Mouse (Mus musculus) megakaryocyte, embryonic 14.5 days (primary cell): ENCODE measurements around the gene Gatad2a. TPM values are rescaled to one million over a fixed set of nuclear protein-coding genes. Genes with fewer than 3 reads are reported as not detected.

Experiments used
- H3K27me3 ChIP-seq: replicated peaks from 2 replicates; pipeline ENCODE3; 2012; ENCODE audit warnings: inconsistent platforms
- H3K36me3 ChIP-seq: replicated peaks from 2 replicates; pipeline ENCODE3; 2012; ENCODE audit warnings: low read length, inconsistent platforms, mixed read lengths
- H3K4me1 ChIP-seq: 2 replicates; pipeline ENCODE4 v1.6.1; 2012; ENCODE audit warnings: inconsistent platforms
- H3K4me3 ChIP-seq: replicated peaks from 2 replicates; pipeline ENCODE3; 2012; ENCODE audit warnings: moderate library complexity, mild to moderate bottlenecking, inconsistent platforms
- H3K9me3 ChIP-seq: 2 replicates; pipeline ENCODE4 v1.6.1; 2012; ENCODE audit warnings: inconsistent platforms
- FLI1 ChIP-seq: IDR thresholded peaks from 2 replicates; pipeline ENCODE4 v1.6.1; 2012; ENCODE audit warnings: low read length, inconsistent platforms, mixed read lengths
- GATA1 ChIP-seq: IDR thresholded peaks from 3 replicates; pipeline ENCODE4 v1.6.1; 2012; ENCODE audit warnings: mixed read lengths, low read length, inconsistent platforms, borderline replicate concordance
- polyA plus RNA-seq: library from polyadenylated mRNA; stranded (reverse); fragments of >175 nt; gene quantifications from 2 replicates; pipeline ENCODE4 v1.2.3, GENCODE M21; 2012; ENCODE audit warnings: low replicate concordance; ENCODE audit not compliant: insufficient read depth

Gatad2a gene
- polyA plus RNA-seq, 1 experiment: 88.5 TPM

GRCm38 (mm10) chr8:69864180-69864579 is 132.0 kb downstream of the Gatad2a start:
- no peak for TF ChIP-seq FLI1
- Histone ChIP-seq H3K27me3 (peaks cover 36% of the 10 kb centered on the region), H3K9me3 (no peaks in the 10 kb centered on the region), H3K4me1 (peaks cover 9% of the 10 kb centered on the region; the same call in 1 of the 2 replicates), H3K36me3 (no peaks in the 10 kb centered on the region), H3K4me3 (no peak overlapping the region)

GRCm38 (mm10) chr8:69863387-69864020 is 132.7 kb downstream of the Gatad2a start:
- peaks cover 15% of the 10 kb centered on the region for H3K4me1 ChIP-seq
- H3K36me3 ChIP-seq: no peaks in the 10 kb centered on the region
- H3K27me3 ChIP-seq: peaks cover 40% of the 10 kb centered on the region
- no peak for TF ChIP-seq GATA1
- H3K9me3 ChIP-seq: no peaks in the 10 kb centered on the region
- no peak overlapping the region for H3K4me3 ChIP-seq

GRCm38 (mm10) chr8:69861251-69861650 is 134.9 kb downstream of the Gatad2a start:
- TF ChIP-seq GATA1 (no peak), FLI1 (no peak)
- no peaks in the 10 kb centered on the region for H3K9me3 ChIP-seq
- H3K36me3 ChIP-seq: no peaks in the 10 kb centered on the region
- no peak overlapping the region for H3K4me3 ChIP-seq
- peaks cover 19% of the 10 kb centered on the region for H3K4me1 ChIP-seq
- H3K27me3 ChIP-seq: peaks cover 31% of the 10 kb centered on the region

GRCm38 (mm10) chr8:69860807-69861206 is 135.4 kb downstream of the Gatad2a start:
- no peak overlapping the region for H3K4me3 ChIP-seq
- H3K27me3 ChIP-seq: peaks cover 33% of the 10 kb centered on the region
- H3K36me3 ChIP-seq: no peaks in the 10 kb centered on the region
- peaks cover 19% of the 10 kb centered on the region for H3K4me1 ChIP-seq
- no peaks in the 10 kb centered on the region for H3K9me3 ChIP-seq
- TF ChIP-seq GATA1: no peak
- no peak for TF ChIP-seq FLI1

Other genes with a start within 250 kb of the Gatad2a start
- gene Zfp963, start 246.4 kb downstream of the Gatad2a start, polyA plus RNA-seq: 0.22 TPM in 1 of 2 replicates, not detected in the other
- gene Gm20422, start 221.5 kb downstream of the Gatad2a start, polyA plus RNA-seq: not detected in 2 replicates
- gene Atp13a1, start 205.2 kb downstream of the Gatad2a start, polyA plus RNA-seq: 21.5 and 34.8 TPM in 2 replicates
- not detected in 2 replicates for gene Zfp866, start 205.2 kb downstream of the Gatad2a start, polyA plus RNA-seq
- gene Gmip, start 187.7 kb downstream of the Gatad2a start, polyA plus RNA-seq: 7.0 and 14.6 TPM in 2 replicates
- gene Lpar2, start 174.0 kb downstream of the Gatad2a start, polyA plus RNA-seq: 0.08 TPM in 1 of 2 replicates, not detected in the other
- 1.7 TPM in 1 of 2 replicates, not detected in the other for gene Pbx4, start 163.9 kb downstream of the Gatad2a start, polyA plus RNA-seq
- 0.20 TPM in 1 of 2 replicates, not detected in the other for gene Cilp2, start 108.7 kb downstream of the Gatad2a start, polyA plus RNA-seq
- gene Tssk6, start 94.2 kb downstream of the Gatad2a start, polyA plus RNA-seq: 1.3 and 5.3 TPM in 2 replicates
- gene Ndufa13, start 93.8 kb downstream of the Gatad2a start, polyA plus RNA-seq: 31.7 and 195 TPM in 2 replicates
- gene Yjefn3, start 93.7 kb downstream of the Gatad2a start, polyA plus RNA-seq: 4.7 and 13.7 TPM in 2 replicates
- 6.5 and 11.5 TPM in 2 replicates for gene Mau2, start 46.4 kb upstream of the Gatad2a start, polyA plus RNA-seq
- 38.9 and 42.3 TPM in 2 replicates for gene Sugp1, start 46.4 kb upstream of the Gatad2a start, polyA plus RNA-seq
- 0.34 TPM in 1 of 2 replicates, not detected in the other for gene Tm6sf2, start 76.5 kb upstream of the Gatad2a start, polyA plus RNA-seq
- gene Hapln4, start 87.1 kb upstream of the Gatad2a start, polyA plus RNA-seq: not detected in 2 replicates
- gene Ncan, start 124.5 kb upstream of the Gatad2a start, polyA plus RNA-seq: not detected in 2 replicates
- 14.3 TPM in 1 of 2 replicates, not detected in the other for gene Nr2c2ap, start 134.9 kb upstream of the Gatad2a start, polyA plus RNA-seq
- 8.9 and 18.5 TPM in 2 replicates for gene Rfxank, start 142.8 kb upstream of the Gatad2a start, polyA plus RNA-seq
- gene Borcs8, start 143.1 kb upstream of the Gatad2a start, polyA plus RNA-seq: 20.7 and 53.5 TPM in 2 replicates
- gene Mef2b, start 143.3 kb upstream of the Gatad2a start, polyA plus RNA-seq: 1.3 and 1.9 TPM in 2 replicates
- 63.2 and 162 TPM in 2 replicates for gene Tmem161a, start 176.0 kb upstream of the Gatad2a start, polyA plus RNA-seq
- gene Slc25a42, start 215.9 kb upstream of the Gatad2a start, polyA plus RNA-seq: 5.0 and 5.5 TPM in 2 replicates
- 29.7 and 31.6 TPM in 2 replicates for gene Sugp2, start 237.8 kb upstream of the Gatad2a start, polyA plus RNA-seq
- 22.2 and 27.8 TPM in 2 replicates for gene Armc6, start 238.1 kb upstream of the Gatad2a start, polyA plus RNA-seq